Comparison of ENCODE assay signal across 8 mouse cellular contexts in the genomic region with DNA sequence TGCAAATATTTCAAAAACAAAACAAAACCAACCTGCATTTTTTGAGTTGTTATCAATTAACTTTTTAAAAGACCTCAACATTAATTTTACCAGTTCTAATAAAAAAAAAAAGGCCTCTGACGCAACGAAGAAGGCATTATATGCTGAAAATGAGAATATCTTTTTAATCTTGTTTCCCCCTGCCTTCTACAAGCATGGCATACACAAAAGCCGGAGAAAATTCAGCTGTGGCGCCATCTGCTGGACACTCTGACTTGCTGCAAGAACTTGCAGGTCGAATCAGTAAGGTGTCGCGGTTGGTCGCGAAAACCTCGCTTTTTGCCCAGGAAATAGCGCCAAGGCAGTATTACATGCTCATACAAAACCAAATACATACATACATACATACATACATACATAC. TPM values are rescaled to one million over a fixed set of nuclear protein-coding genes. Genes with fewer than 3 reads are reported as not detected.
DNase-seq lines count a peak whose midpoint lies in the region; ATAC-seq and TF ChIP-seq lines count a peak whose summit lies in the region.

No protein-coding gene starts in this region.

- DNase-seq in ES-E14 (ENCODE audit: low read depth, low spot score): peak; percentile 87
- peak; percentile 93 for DNase-seq in c-Kit-positive CD71-positive TER-119-positive erythroid progenitor cells, embryonic 14.5 days (ENCODE audit: low spot score)
- peak; percentile 97 for DNase-seq in forebrain, embryonic 14.5 days (ENCODE audit: low spot score)
- DNase-seq in layer of hippocampus, adult 8-10 months (ENCODE audit: low spot score in 2 of 2): peak; percentile 82 to 87
- DNase-seq in lung, postnatal 10 days: peak; percentile 92
- peak; percentile 78 for DNase-seq in retina, adult 2 months (ENCODE audit: low read depth, low spot score)
- peak; percentile 89 for DNase-seq in thymus, postnatal 25 days

- no peak overlapping the region for H3K4me3 ChIP-seq in ES-E14 (ENCODE audit: insufficient read depth in 1 of 2, low read depth in 1 of 2, low read length in 2 of 2, poor library complexity in 1 of 2, severe bottlenecking in 1 of 2)
- peak overlapping the region; percentile 37 for H3K4me3 ChIP-seq in forebrain, embryonic 14.5 days (ENCODE audit: low read depth, low read length)

- H3K27ac ChIP-seq in ES-E14 (ENCODE audit: insufficient read depth, low read depth, low read length, poor library complexity, severe bottlenecking): peak overlapping the region; percentile 98; the same call in 1 of the 2 replicates
- H3K27ac ChIP-seq in forebrain, embryonic 14.5 days (ENCODE audit: low read depth, low read length): peak overlapping the region; percentile 90; the same call in 1 of the 2 replicates

- in situ Hi-C loops in ES-E14 (cut with MboI; ENCODE audit: low sequenced_read_pairs in 2 of 2, unreplicated experiment in 2 of 2): no loop called here

- H3K9ac ChIP-seq in ES-E14 (ENCODE audit: insufficient read depth, low read depth, low read length, poor library complexity, severe bottlenecking): no peak overlapping the region
- peak overlapping the region; percentile 82; the same call in 1 of the 2 replicates for H3K9ac ChIP-seq in forebrain, embryonic 14.5 days (ENCODE audit: low read length)

- no peaks in the 10 kb centered on the region for H3K9me3 ChIP-seq in ES-E14 (ENCODE audit: control insufficient read depth, insufficient read depth, low read depth, low read length)
- no peaks in the 10 kb centered on the region for H3K9me3 ChIP-seq in forebrain, embryonic 14.5 days (replicated peaks; ENCODE audit: control insufficient read depth, low read length)

- no peaks in the 10 kb centered on the region for H3K36me3 ChIP-seq in ES-E14 (ENCODE audit: control insufficient read depth, insufficient read depth, low read length, poor library complexity, severe bottlenecking)
- H3K36me3 ChIP-seq in forebrain, embryonic 14.5 days (ENCODE audit: control insufficient read depth, insufficient read depth, low read length): no peaks in the 10 kb centered on the region

- peak overlapping the region; percentile 79 for H3K4me2 ChIP-seq in forebrain, embryonic 14.5 days (ENCODE audit: low read length)

- H3K4me1 ChIP-seq in ES-E14 (ENCODE audit: control insufficient read depth in 2 of 2, insufficient read depth in 2 of 2, low read length in 2 of 2, poor library complexity in 1 of 2): peaks cover 11 to 27% of the 10 kb centered on the region in 2 experiments
- H3K4me1 ChIP-seq in forebrain, embryonic 14.5 days (ENCODE audit: control insufficient read depth, insufficient read depth, low read length): peaks cover 33% of the 10 kb centered on the region

- H3K27me3 ChIP-seq in forebrain, embryonic 14.5 days (replicated peaks; ENCODE audit: control insufficient read depth, insufficient read depth, low read length): no peaks in the 10 kb centered on the region

- peak; percentile 38 for ATAC-seq in forebrain, embryonic 14.5 days
- ATAC-seq in hematopoietic stem cell, adult 5-6 weeks (replicated peaks in 1 of 2; ENCODE audit: insufficient read depth in 1 of 2, low FRiP score in 2 of 2, low TSS enrichment in 1 of 2, low read depth in 1 of 2, poor library complexity in 2 of 2, severe bottlenecking in 2 of 2): peak; percentile 69 to 73

- 1% methylated on average over 11 of the region's 11 CpGs for WGBS in forebrain, embryonic 14.5 days

TF ChIP-seq in ES-E14, 5 proteins besides CTCF, POLR2A, EP300 and RAD21:
- TF ChIP-seq HCFC1 (IDR thresholded peaks at IDR 0.05; ENCODE audit: borderline replicate concordance, insufficient read depth, low read length) (no peak), ZC3H11A (IDR thresholded peaks at IDR 0.05; ENCODE audit: borderline replicate concordance, low read depth, low read length) (peak; percentile 71; the same call in 1 of the 2 replicates), ZNF384 (IDR thresholded peaks at IDR 0.05; ENCODE audit: low read depth, low read length) (no peak)

RNA-seq across cellular contexts. Expression of gene Tuba1c, which starts 35.8 kb away (rescaled TPM):
- 335 and 424 TPM in 2 replicates for total RNA-seq in ES-E14 (2012; rRNA removed)
- polyA plus RNA-seq in forebrain, embryonic 14.5 days (2014; fragmentation: Nextera tagmentation; extraction: Ambion mirVana): 56.7 and 93.1 TPM in 2 replicates
- 58.2 and 65.1 TPM in 2 replicates for total RNA-seq in hematopoietic stem cell, adult 5-6 weeks (2017)
- 10 to 100 TPM; 47.7 to 64.5 (median 52.7) TPM for total RNA-seq in layer of hippocampus, adult 8-10 months (2022)

RNA-seq across cellular contexts. Expression of gene Tuba1a, which starts 40.4 kb away (rescaled TPM):
- total RNA-seq in ES-E14 (2012; rRNA removed): 595 and 862 TPM in 2 replicates
- 18,182 and 18,289 TPM in 2 replicates for polyA plus RNA-seq in forebrain, embryonic 14.5 days (2014; fragmentation: Nextera tagmentation; extraction: Ambion mirVana)
- 35.1 and 40.0 TPM in 2 replicates for total RNA-seq in hematopoietic stem cell, adult 5-6 weeks (2017)
- 100 to 1,000 TPM; 800 to 882 (median 860) TPM for total RNA-seq in layer of hippocampus, adult 8-10 months (2022)

RNA-seq across cellular contexts. Expression of gene Gm49450, which starts 40.5 kb away (rescaled TPM):
- total RNA-seq in ES-E14 (2012; rRNA removed): not detected in 2 replicates
- polyA plus RNA-seq in forebrain, embryonic 14.5 days (2014; fragmentation: Nextera tagmentation; extraction: Ambion mirVana): not detected in 2 replicates
- total RNA-seq in hematopoietic stem cell, adult 5-6 weeks (2017): 12.9 TPM in 1 of 2 replicates, not detected in the other
- total RNA-seq in layer of hippocampus, adult 8-10 months (2022): not detected

RNA-seq across cellular contexts. Expression of gene Tuba1b, which starts 59.5 kb away (rescaled TPM):
- 1,092 and 1,539 TPM in 2 replicates for total RNA-seq in ES-E14 (2012; rRNA removed)
- polyA plus RNA-seq in forebrain, embryonic 14.5 days (2014; fragmentation: Nextera tagmentation; extraction: Ambion mirVana): 1,499 and 1,719 TPM in 2 replicates
- total RNA-seq in hematopoietic stem cell, adult 5-6 weeks (2017): 672 and 707 TPM in 2 replicates
- total RNA-seq in layer of hippocampus, adult 8-10 months (2022): 100 to 1,000 TPM; 488 to 526 (median 515) TPM

Comparison
In these comparisons a context has a peak if more than half of its experiments do, and no peak if none do; other contexts are left out.
1. RNA of gene Tuba1a, which starts 40.4 kb away (total RNA-seq): 595 to 862 TPM in ES-E14 and 800 to 882 TPM in layer of hippocampus, adult 8-10 months; 35.1 to 40.0 TPM in hematopoietic stem cell, adult 5-6 weeks; every median in the first group is over 10 times any median in the second.
2. Peak in every context shown above with its lines, with median percentiles within 50 percentile points of each other: DNase-seq.